Mouse (Mus musculus): ENCODE data around the gene Cd163l1. TPM values are rescaled to one million over a fixed set of nuclear protein-coding genes. Genes with fewer than 3 reads are reported as not detected.

Cd163l1 gene
- polyA plus RNA-seq, 1 experiment from 2014 or later, result 0.05 TPM

GRCm38 (mm10) chr7:140208677-140209076 lies 9.4 kb upstream of the Cd163l1 start:
- H3K27ac ChIP-seq, result no peak overlapping the region
- DNase-seq (ENCODE audit: low spot score), result no peak
- H3K9ac ChIP-seq (ENCODE audit: low read depth, low read length), result no peak overlapping the region
- no peak overlapping the region for H3K4me3 ChIP-seq (replicated peaks; ENCODE audit: low read depth, low read length)
- ATAC-seq (replicated peaks; ENCODE audit: low FRiP score, low read depth), result no peak
- no peaks in the 10 kb centered on the region for H3K4me1 ChIP-seq (replicated peaks; ENCODE audit: insufficient read depth, low read length)
- H3K9me3 ChIP-seq (replicated peaks; ENCODE audit: low read length), result no peaks in the 10 kb centered on the region
- H3K4me2 ChIP-seq (ENCODE audit: low read length), result no peak overlapping the region
- H3K27me3 ChIP-seq (ENCODE audit: insufficient read depth, low read length), result no peaks in the 10 kb centered on the region
- TF ChIP-seq CTCF (IDR thresholded peaks at IDR 0.05; ENCODE audit: low read depth), result no peak
- no peaks in the 10 kb centered on the region for H3K36me3 ChIP-seq (ENCODE audit: insufficient read depth, low read length)
- 73% methylated on average over 3 of the region's 3 CpGs for WGBS

GRCm38 (mm10) chr7:140213841-140214240 lies 4.2 kb upstream of the Cd163l1 start:
- TF ChIP-seq CTCF (IDR thresholded peaks at IDR 0.05; ENCODE audit: low read depth), result no peak
- no peak overlapping the region for H3K4me3 ChIP-seq (replicated peaks; ENCODE audit: low read depth, low read length)
- ATAC-seq (replicated peaks; ENCODE audit: low FRiP score, low read depth) (no peak), DNase-seq (ENCODE audit: low spot score) (no peak)
- WGBS, result 84% methylated on average over 5 of the region's 5 CpGs
- no peak overlapping the region for H3K4me2 ChIP-seq (ENCODE audit: low read length)
- H3K27me3 ChIP-seq (ENCODE audit: insufficient read depth, low read length), result no peaks in the 10 kb centered on the region
- H3K27ac ChIP-seq, result no peak overlapping the region
- no peaks in the 10 kb centered on the region for H3K9me3 ChIP-seq (replicated peaks; ENCODE audit: low read length)
- no peaks in the 10 kb centered on the region for H3K4me1 ChIP-seq (replicated peaks; ENCODE audit: insufficient read depth, low read length)
- H3K36me3 ChIP-seq (ENCODE audit: insufficient read depth, low read length), result no peaks in the 10 kb centered on the region
- no peak overlapping the region for H3K9ac ChIP-seq (ENCODE audit: low read depth, low read length)

GRCm38 (mm10) chr7:140219268-140219667 lies 1.2 kb downstream of the Cd163l1 start:
- no peak for TF ChIP-seq CTCF (IDR thresholded peaks at IDR 0.05; ENCODE audit: low read depth)
- Histone ChIP-seq H3K4me2 (ENCODE audit: low read length) (no peak overlapping the region), H3K4me1 (replicated peaks; ENCODE audit: insufficient read depth, low read length) (no peaks in the 10 kb centered on the region), H3K9me3 (replicated peaks; ENCODE audit: low read length) (no peaks in the 10 kb centered on the region), H3K27me3 (ENCODE audit: insufficient read depth, low read length) (no peaks in the 10 kb centered on the region), H3K9ac (ENCODE audit: low read depth, low read length) (no peak overlapping the region), H3K27ac (no peak overlapping the region), H3K4me3 (replicated peaks; ENCODE audit: low read depth, low read length) (no peak overlapping the region), H3K36me3 (ENCODE audit: insufficient read depth, low read length) (no peaks in the 10 kb centered on the region)
- ATAC-seq (replicated peaks; ENCODE audit: low FRiP score, low read depth) (no peak), DNase-seq (ENCODE audit: low spot score) (peak; percentile 4)
- 6% methylated on average over 1 of the region's 1 CpGs for WGBS

- TF ChIP-seq CTCF (IDR thresholded peaks at IDR 0.05; ENCODE audit: low read depth), result no peak
- 82% methylated on average over 4 of the region's 4 CpGs for WGBS
- no peaks in the 10 kb centered on the region for H3K9me3 ChIP-seq (replicated peaks; ENCODE audit: low read length)
- no peaks in the 10 kb centered on the region for H3K27me3 ChIP-seq (ENCODE audit: insufficient read depth, low read length)
- no peak overlapping the region for H3K9ac ChIP-seq (ENCODE audit: low read depth, low read length)
- no peaks in the 10 kb centered on the region for H3K4me1 ChIP-seq (replicated peaks; ENCODE audit: insufficient read depth, low read length)
- H3K4me3 ChIP-seq (replicated peaks; ENCODE audit: low read depth, low read length), result no peak overlapping the region
- DNase-seq (ENCODE audit: low spot score), result no peak
- H3K27ac ChIP-seq, result no peak overlapping the region
- no peak for ATAC-seq (replicated peaks; ENCODE audit: low FRiP score, low read depth)
- H3K36me3 ChIP-seq (ENCODE audit: insufficient read depth, low read length), result no peaks in the 10 kb centered on the region
- H3K4me2 ChIP-seq (ENCODE audit: low read length), result no peak overlapping the region
Observed at GRCm38 (mm10) chr7:140220375-140220774, 2.3 kb downstream of the Cd163l1 start.

- Histone ChIP-seq H3K4me2 (ENCODE audit: low read length) (no peak overlapping the region), H3K4me1 (replicated peaks; ENCODE audit: insufficient read depth, low read length) (no peaks in the 10 kb centered on the region), H3K4me3 (replicated peaks; ENCODE audit: low read depth, low read length) (no peak overlapping the region), H3K36me3 (ENCODE audit: insufficient read depth, low read length) (no peaks in the 10 kb centered on the region), H3K9me3 (replicated peaks; ENCODE audit: low read length) (no peaks in the 10 kb centered on the region), H3K27ac (no peak overlapping the region), H3K27me3 (ENCODE audit: insufficient read depth, low read length) (no peaks in the 10 kb centered on the region), H3K9ac (ENCODE audit: low read depth, low read length) (no peak overlapping the region)
- TF ChIP-seq CTCF (IDR thresholded peaks at IDR 0.05; ENCODE audit: low read depth), result no peak
- ATAC-seq (replicated peaks; ENCODE audit: low FRiP score, low read depth), result no peak
- no peak for DNase-seq (ENCODE audit: low spot score)
- WGBS, result 84% methylated on average over 13 of the region's 13 CpGs
Observed at GRCm38 (mm10) chr7:140224209-140224608, 6.1 kb downstream of the Cd163l1 start.

- H3K9me3 ChIP-seq (replicated peaks; ENCODE audit: low read length), result no peaks in the 10 kb centered on the region
- no peaks in the 10 kb centered on the region for H3K27me3 ChIP-seq (ENCODE audit: insufficient read depth, low read length)
- no peak overlapping the region for H3K27ac ChIP-seq
- 83% methylated on average over 13 of the region's 13 CpGs for WGBS
- DNase-seq (ENCODE audit: low spot score), result no peak
- no peak for TF ChIP-seq CTCF (IDR thresholded peaks at IDR 0.05; ENCODE audit: low read depth)
- no peak for ATAC-seq (replicated peaks; ENCODE audit: low FRiP score, low read depth)
- no peaks in the 10 kb centered on the region for H3K36me3 ChIP-seq (ENCODE audit: insufficient read depth, low read length)
- H3K4me1 ChIP-seq (replicated peaks; ENCODE audit: insufficient read depth, low read length), result no peaks in the 10 kb centered on the region
- no peak overlapping the region for H3K4me2 ChIP-seq (ENCODE audit: low read length)
- H3K4me3 ChIP-seq (replicated peaks; ENCODE audit: low read depth, low read length), result no peak overlapping the region
- no peak overlapping the region for H3K9ac ChIP-seq (ENCODE audit: low read depth, low read length)
Observed at GRCm38 (mm10) chr7:140228476-140228875, 10.4 kb downstream of the Cd163l1 start.

- WGBS, result 81% methylated on average over 2 of the region's 2 CpGs
- no peak overlapping the region for H3K4me2 ChIP-seq (ENCODE audit: low read length)
- H3K9ac ChIP-seq (ENCODE audit: low read depth, low read length), result no peak overlapping the region
- H3K4me1 ChIP-seq (replicated peaks; ENCODE audit: insufficient read depth, low read length), result no peaks in the 10 kb centered on the region
- H3K36me3 ChIP-seq (ENCODE audit: insufficient read depth, low read length), result no peaks in the 10 kb centered on the region
- no peaks in the 10 kb centered on the region for H3K27me3 ChIP-seq (ENCODE audit: insufficient read depth, low read length)
- no peak overlapping the region for H3K4me3 ChIP-seq (replicated peaks; ENCODE audit: low read depth, low read length)
- no peak for TF ChIP-seq CTCF (IDR thresholded peaks at IDR 0.05; ENCODE audit: low read depth)
- H3K27ac ChIP-seq, result no peak overlapping the region
- DNase-seq (ENCODE audit: low spot score), result no peak
- no peaks in the 10 kb centered on the region for H3K9me3 ChIP-seq (replicated peaks; ENCODE audit: low read length)
- ATAC-seq (replicated peaks; ENCODE audit: low FRiP score, low read depth), result no peak
Observed at GRCm38 (mm10) chr7:140231026-140231425, 13.0 kb downstream of the Cd163l1 start.

Data from kidney, postnatal 0 days (tissue).